Mouse (Mus musculus): Measurements from ENCODE around the gene Fat4.

DNA sequence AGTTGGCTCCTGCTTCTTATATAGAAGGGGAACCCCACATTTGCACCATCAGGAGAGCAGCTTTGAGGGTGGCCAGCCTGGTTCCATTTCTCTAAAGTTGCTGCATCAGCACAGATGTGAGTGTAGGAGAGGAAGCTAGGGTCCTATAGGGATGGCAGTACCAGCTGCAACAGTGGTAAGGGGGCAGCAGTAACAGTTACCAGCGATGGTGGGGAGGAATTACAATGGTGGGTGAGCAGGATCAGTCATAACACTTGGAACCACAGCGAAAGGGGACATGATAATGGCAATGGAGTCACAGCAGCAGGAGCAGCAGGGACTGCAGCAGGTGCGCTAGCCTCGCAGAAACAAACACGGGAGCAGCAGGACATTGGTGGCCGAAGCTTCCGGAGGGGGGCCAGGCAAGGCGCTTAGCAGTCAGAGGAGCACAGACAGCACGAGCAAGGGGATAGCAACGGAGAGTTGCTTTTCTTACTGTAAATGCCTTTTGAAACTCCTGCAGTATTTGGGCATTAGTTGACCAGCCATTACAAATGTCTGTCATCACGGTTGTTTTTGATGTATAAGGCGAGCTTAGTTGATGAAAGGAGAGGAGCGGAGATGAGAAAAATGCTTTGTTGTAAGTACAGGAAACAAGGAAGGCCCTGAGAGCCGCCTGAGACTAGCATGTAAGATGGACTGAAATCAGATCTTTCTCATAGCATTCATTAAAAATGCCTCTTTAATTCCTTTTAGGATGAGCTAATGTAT lies 21.1 kb downstream of the Fat4 start:
- no peak for TF ChIP-seq CTCF (IDR thresholded peaks at IDR 0.05; ENCODE audit: low read depth)
- no peak for TF ChIP-seq EP300 (optimal IDR thresholded peaks at IDR 0.05)
